Mouse (Mus musculus) liver, postnatal 0 days (tissue): ENCODE results near the gene Acsf2. TPM values are rescaled to one million over a fixed set of nuclear protein-coding genes. Genes with fewer than 3 reads are reported as not detected.

Experiments
- ATAC-seq: fragments of 200-750 bp; cut with Nextera tagmentation; 2 replicates; pipeline ENCODE4 v1.8.0; 2017; ENCODE audit warnings: mild to moderate bottlenecking, moderate library complexity
- DNase-seq: peaks from one replicate; pipeline ENCODE4 v3.0.0-alpha.2; 2016
- H3K27ac ChIP-seq: fragments of 300-500 bp; sonication (generic); 2 replicates; pipeline ENCODE4 v1.5.1; 2014; ENCODE audit warnings: antibody characterized with exemption, moderate library complexity, mild to moderate bottlenecking, low read depth
- H3K27me3 ChIP-seq: fragments of 300-500 bp; sonication (generic); 2 replicates; pipeline ENCODE4 v1.6.1; 2014; ENCODE audit warnings: low read length, control low read depth, mixed read lengths; ENCODE audit not compliant: insufficient read depth
- H3K36me3 ChIP-seq: fragments of 300-500 bp; sonication (generic); replicated peaks from 2 replicates; pipeline ENCODE4 v1.6.1; 2014; ENCODE audit warnings: mild to moderate bottlenecking, control low read depth, low read length, moderate library complexity, mixed read lengths; ENCODE audit not compliant: insufficient read depth
- H3K4me1 ChIP-seq: fragments of 300-500 bp; sonication (generic); 2 replicates; pipeline ENCODE4 v1.6.1; 2014; ENCODE audit warnings: antibody characterized with exemption, mild to moderate bottlenecking, control low read depth; ENCODE audit not compliant: insufficient read depth
- H3K4me2 ChIP-seq: fragments of 300-500 bp; sonication (generic); 2 replicates; pipeline ENCODE4 v1.6.1; 2014; ENCODE audit warnings: low read depth, mild to moderate bottlenecking, low read length, moderate library complexity, mixed read lengths
- H3K4me3 ChIP-seq: fragments of 300-500 bp; sonication (generic); 2 replicates; pipeline ENCODE4 v1.5.1; 2014; ENCODE audit warnings: low read depth, low read length
- H3K9ac ChIP-seq: fragments of 300-500 bp; sonication (generic); replicated peaks from 2 replicates; pipeline ENCODE4 v1.6.1; 2014; ENCODE audit warnings: mild to moderate bottlenecking, moderate library complexity
- H3K9me3 ChIP-seq: fragments of 300-500 bp; sonication (generic); 2 replicates; pipeline ENCODE4 v1.6.1; 2016; ENCODE audit warnings: mild to moderate bottlenecking, control low read depth, low read length, mixed read lengths
- CTCF ChIP-seq: sonication (generic); IDR thresholded peaks from 2 replicates; pipeline ENCODE4 v1.5.1; 2016; ENCODE audit warnings: antibody characterized with exemption, low read depth
- EP300 ChIP-seq: IDR thresholded peaks from 2 replicates; pipeline ENCODE4 v1.6.1; 2016; ENCODE audit warnings: antibody characterized with exemption, low read depth, mild to moderate bottlenecking
- WGBS: fragments of 180-500 bp; shearing (Covaris S2); extraction: QIAGEN DNeasy Blood & Tissue Kit; methylation state at CpG from one replicate; pipeline ENCODE4 v1.1.7; 2014; ENCODE audit not compliant: insufficient replicate concordance; 5-methylcytosine and 5-hydroxymethylcytosine counted together
- polyA plus RNA-seq: library from polyadenylated mRNA; unstranded; fragments of >200 nt; fragmentation: Nextera tagmentation; extraction: Ambion mirVana; gene quantifications from 2 replicates; pipeline ENCODE4 v1.2.1, GENCODE M21; 2015

Acsf2 gene
- polyA plus RNA-seq, 1 experiment from 2014 or later = 4.2 TPM

DNA sequence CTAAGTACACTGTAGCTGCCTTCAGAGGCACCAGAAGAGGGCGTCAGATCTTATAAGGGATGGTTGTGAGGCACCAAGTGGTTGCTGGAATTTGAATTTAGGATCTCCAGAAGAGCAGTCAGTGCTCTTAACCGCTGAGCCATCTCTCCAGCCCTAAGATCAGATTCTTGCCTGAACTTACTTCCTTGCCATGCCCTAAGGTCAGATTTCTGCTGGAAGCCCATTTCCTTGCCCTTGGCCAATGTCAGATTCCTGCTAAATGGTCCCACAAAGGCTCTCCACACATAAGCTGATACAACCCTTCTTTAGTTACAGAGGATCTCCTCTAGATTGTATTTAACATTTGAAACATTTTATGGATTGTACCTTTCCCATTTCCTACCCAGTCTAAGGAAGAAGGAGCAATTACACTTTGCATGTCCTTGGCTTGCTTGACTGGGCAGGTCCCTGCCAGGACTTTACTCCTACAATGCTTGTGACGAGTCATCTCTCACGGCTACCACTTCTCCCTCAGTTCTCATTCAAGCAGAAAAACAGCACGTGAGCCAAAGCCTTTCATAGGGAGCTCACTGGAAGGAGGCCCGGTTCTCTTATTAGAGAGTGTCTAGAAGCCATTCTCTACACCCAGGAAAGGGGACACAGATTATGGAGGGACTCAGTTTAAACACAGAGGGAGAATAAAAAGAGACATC is 19.2 kb upstream of the Acsf2 start:
- H3K27me3 ChIP-seq = no peaks in the 10 kb centered on the region
- 49% methylated on average over 6 of the region's 6 CpGs for WGBS
- no peak overlapping the region for H3K4me2 ChIP-seq
- no peak for ATAC-seq
- TF ChIP-seq CTCF (0 out of 2 replicates have a peak, but pooled peaks have one; percentile 4), EP300 (no peak)
- H3K4me3 ChIP-seq = no peak overlapping the region
- no peak for DNase-seq
- H3K36me3 ChIP-seq = no peaks in the 10 kb centered on the region
- H3K9me3 ChIP-seq = no peaks in the 10 kb centered on the region
- no peak overlapping the region for H3K9ac ChIP-seq
- no peaks in the 10 kb centered on the region for H3K4me1 ChIP-seq
- H3K27ac ChIP-seq = no peak overlapping the region

DNA sequence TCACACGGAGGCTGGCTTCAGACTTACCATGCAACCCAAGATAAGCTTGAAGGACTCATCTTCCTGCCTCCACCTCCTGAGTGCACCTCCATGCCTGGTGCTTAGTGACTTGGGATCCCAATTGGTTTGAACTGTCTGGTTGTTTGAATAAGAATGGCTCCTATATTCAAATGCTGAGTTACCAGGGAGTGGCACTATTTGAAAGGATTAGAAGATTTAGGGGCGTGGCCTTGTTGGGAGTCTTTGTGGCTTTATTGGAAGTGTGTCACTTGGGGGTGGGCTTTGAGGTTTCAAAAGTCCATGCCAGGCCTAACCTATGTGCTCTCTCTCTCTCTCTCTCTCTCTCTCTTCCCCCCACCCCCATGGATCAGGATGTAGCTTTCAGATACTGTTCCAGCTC is 16.0 kb upstream of the Acsf2 start:
- Histone ChIP-seq H3K4me1 (0 out of 2 replicates have a peak, but pooled peaks cover 5% of the 10 kb centered on the region), H3K4me2 (no peak overlapping the region), H3K27ac (no peak overlapping the region), H3K9ac (no peak overlapping the region), H3K27me3 (no peaks in the 10 kb centered on the region), H3K36me3 (no peaks in the 10 kb centered on the region), H3K9me3 (no peaks in the 10 kb centered on the region), H3K4me3 (no peak overlapping the region)
- no peak for TF ChIP-seq EP300
- TF ChIP-seq CTCF = no peak
- no peak for ATAC-seq
- DNase-seq = no peak
- 83% methylated on average over 2 of the region's 2 CpGs for WGBS

DNA sequence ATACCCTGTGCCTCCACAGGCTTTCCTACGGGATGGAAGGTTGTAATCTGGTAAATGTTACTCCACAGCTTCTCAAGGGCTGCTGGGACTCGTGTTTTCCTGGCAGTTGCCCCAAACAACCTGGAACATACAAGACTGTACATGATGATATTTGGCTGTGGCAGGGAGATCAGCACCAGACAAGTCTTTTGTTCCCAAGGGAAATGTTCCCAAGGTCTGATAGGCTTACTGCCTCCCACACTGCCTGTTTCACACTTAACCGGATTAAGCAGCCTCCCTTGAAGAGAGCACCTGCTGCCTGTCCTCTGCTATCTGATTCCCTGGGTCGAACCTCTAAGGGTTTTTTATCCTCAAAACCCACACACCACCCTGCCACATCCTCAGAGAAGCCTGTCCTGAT is 13.8 kb upstream of the Acsf2 start:
- DNase-seq = no peak
- H3K27ac ChIP-seq = no peak overlapping the region
- TF ChIP-seq EP300 (no peak), CTCF (no peak)
- no peak for ATAC-seq
- H3K4me1 ChIP-seq = 0 out of 2 replicates have a peak, but pooled peaks cover 5% of the 10 kb centered on the region
- H3K4me3 ChIP-seq = no peak overlapping the region
- no peaks in the 10 kb centered on the region for H3K36me3 ChIP-seq
- H3K27me3 ChIP-seq = no peaks in the 10 kb centered on the region
- WGBS = 44% methylated on average over 4 of the region's 4 CpGs
- H3K9ac ChIP-seq = no peak overlapping the region
- no peak overlapping the region for H3K4me2 ChIP-seq
- H3K9me3 ChIP-seq = no peaks in the 10 kb centered on the region

DNA sequence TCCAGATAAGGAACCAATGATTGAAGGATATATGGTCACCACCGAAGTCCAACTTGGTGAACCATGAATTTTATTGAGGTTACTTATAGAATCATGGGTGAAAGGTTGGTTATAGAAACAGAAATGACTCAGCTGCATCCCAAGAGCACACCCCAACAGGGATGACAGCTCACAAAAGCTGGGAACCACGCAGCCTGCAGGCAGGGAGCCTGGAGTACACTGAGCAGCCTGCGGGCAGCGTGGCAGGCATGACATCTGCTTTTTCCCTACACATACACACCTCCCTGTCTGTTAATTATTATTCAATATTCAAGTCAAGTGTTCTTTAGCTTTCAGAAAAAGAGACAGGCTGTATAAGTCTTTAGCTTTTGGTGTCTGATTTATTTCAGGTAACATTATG is 12.9 kb upstream of the Acsf2 start:
- Histone ChIP-seq H3K4me3 (no peak overlapping the region), H3K27ac (no peak overlapping the region), H3K4me1 (0 out of 2 replicates have a peak, but pooled peaks cover 5% of the 10 kb centered on the region), H3K4me2 (no peak overlapping the region), H3K9ac (no peak overlapping the region), H3K36me3 (no peaks in the 10 kb centered on the region), H3K27me3 (no peaks in the 10 kb centered on the region), H3K9me3 (no peaks in the 10 kb centered on the region)
- DNase-seq (no peak), ATAC-seq (no peak)
- WGBS = 58% methylated on average over 4 of the region's 4 CpGs
- TF ChIP-seq EP300 = no peak
- no peak for TF ChIP-seq CTCF

DNA sequence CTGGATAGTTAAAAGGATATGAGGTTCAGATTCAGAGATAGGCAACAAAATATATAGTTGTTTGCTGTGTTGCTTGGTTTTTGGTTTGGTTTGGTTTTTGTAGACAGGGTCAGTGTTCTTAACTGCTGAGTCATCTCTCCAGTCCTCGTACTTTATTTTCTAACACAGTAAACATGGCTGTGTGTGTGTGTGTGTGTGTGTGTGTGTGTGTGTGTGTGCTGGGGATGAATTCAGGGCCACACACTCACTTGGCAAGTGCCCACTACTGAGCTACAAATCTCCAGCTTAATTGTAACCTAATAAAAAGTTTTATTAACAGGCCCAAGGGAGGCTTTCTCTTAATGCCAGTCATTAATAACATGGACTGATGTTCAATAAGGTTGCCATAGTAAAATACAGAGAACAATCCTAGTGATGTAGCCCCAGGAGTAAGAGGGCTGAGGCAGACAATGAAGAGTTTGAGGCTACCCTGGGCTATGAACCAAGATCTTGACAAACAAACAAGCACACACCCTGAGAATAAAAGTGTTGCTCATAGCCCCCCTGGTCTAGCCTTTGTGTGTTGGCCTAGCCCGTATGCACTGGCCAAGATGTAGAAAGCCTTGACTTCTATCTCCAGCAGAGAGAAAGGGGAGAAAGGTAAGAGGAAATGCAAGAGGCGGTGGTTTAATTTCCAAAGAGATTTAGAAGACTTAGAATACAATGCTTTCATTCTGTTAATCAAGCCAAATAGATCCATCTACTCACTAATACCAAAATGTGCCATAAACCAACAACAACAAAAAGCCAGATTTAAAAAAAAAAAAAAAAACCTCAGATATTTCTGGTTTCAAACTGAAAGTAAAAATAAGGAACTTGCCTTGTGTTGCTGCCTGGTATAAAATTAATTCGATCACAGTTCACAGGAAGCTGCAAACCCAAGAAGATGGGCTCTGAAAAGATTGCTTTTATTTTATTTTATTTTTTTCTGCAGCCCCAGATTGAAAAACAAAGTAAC is 9.4 kb upstream of the Acsf2 start:
- Histone ChIP-seq H3K4me1 (0 out of 2 replicates have a peak, but pooled peaks cover 5% of the 10 kb centered on the region), H3K36me3 (no peaks in the 10 kb centered on the region), H3K4me2 (no peak overlapping the region), H3K4me3 (no peak overlapping the region), H3K9ac (no peak overlapping the region), H3K27ac (no peak overlapping the region), H3K27me3 (no peaks in the 10 kb centered on the region), H3K9me3 (no peaks in the 10 kb centered on the region)
- WGBS = 47% methylated on average over 4 of the region's 4 CpGs
- no peak for DNase-seq
- no peak for ATAC-seq
- TF ChIP-seq EP300 (no peak), CTCF (no peak)

DNA sequence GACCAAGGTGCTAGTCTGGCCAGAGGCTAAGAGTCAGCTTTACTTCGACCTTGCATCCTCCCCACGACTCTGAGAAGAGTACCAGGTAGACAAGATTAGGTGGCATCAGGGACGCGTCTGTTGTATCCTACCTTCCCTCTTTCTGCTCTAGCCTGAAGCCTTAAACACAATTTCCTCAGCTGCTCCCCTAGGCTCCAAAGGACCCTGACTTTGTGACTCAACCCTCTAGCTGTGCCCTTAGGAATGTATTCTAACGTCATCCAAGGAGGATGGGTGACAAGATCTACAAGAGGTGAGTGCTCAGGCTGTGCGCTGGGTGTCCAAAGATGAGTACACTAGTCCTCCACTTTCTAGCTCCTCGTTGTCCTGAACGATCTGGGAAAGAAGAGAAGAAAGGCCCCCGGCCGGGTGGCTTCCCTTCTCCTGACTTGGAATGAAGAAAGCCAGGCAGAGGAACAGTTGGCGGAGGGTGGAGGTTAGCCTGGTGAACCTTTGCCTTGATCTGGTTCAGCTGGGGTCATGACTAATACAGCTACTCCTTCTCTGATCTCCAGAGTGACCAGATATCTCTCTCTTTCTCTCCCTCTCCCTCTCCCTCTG is 785 bp upstream of the Acsf2 start:
- Histone ChIP-seq H3K4me3 (no peak overlapping the region), H3K4me2 (peak overlapping the region; percentile 63), H3K27ac (no peak overlapping the region), H3K4me1 (peaks cover 10% of the 10 kb centered on the region), H3K9me3 (no peaks in the 10 kb centered on the region), H3K27me3 (no peaks in the 10 kb centered on the region), H3K9ac (no peak overlapping the region), H3K36me3 (no peaks in the 10 kb centered on the region)
- DNase-seq (no peak), ATAC-seq (no peak)
- TF ChIP-seq CTCF (no peak), EP300 (no peak)
- 72% methylated on average over 11 of the region's 11 CpGs for WGBS
